Mouse (Mus musculus): Measurements from ENCODE around the gene Arv1.

GRCm38 (mm10) chr8:124724301-124724700 is 2.4 kb downstream of the Arv1 start:
- TF ChIP-seq POLR2A (IDR thresholded peaks at IDR 0.05; ENCODE audit: borderline replicate concordance, low read depth, low read length) (no peak), CTCF (IDR thresholded peaks at IDR 0.05; ENCODE audit: low read depth, low read length) (no peak)

Data from bone marrow macrophage, adult 2 months (primary cell).